Mouse (Mus musculus) liver, adult 2 months (tissue): Measurements from ENCODE around the gene Mical2. TPM values are rescaled to one million over a fixed set of nuclear protein-coding genes. Genes with fewer than 3 reads are reported as not detected.

Experiments used
- DNase-seq: peaks from one replicate; pipeline ENCODE4 v3.0.0-alpha.2; 2011; ENCODE audit warnings: low read depth, low spot score; ENCODE audit errors: extremely low read depth
- H3K27ac ChIP-seq: fragments of 200-500 bp; replicated peaks from 2 replicates; pipeline ENCODE4 v1.5.1; 2012; ENCODE audit warnings: low read depth, mild to moderate bottlenecking, control low read depth, inconsistent platforms, low read length; ENCODE audit not compliant: insufficient read depth
- H3K27me3 ChIP-seq: fragments of 200-500 bp; 2 replicates; pipeline ENCODE4 v1.6.1; 2012; ENCODE audit warnings: mild to moderate bottlenecking, moderate library complexity, low read length, inconsistent platforms; ENCODE audit not compliant: control insufficient read depth, insufficient read depth
- H3K36me3 ChIP-seq: fragments of 200-500 bp; 2 replicates; pipeline ENCODE4 v1.6.1; 2012; ENCODE audit warnings: low read length, inconsistent platforms; ENCODE audit not compliant: control insufficient read depth, insufficient read depth
- H3K4me1 ChIP-seq: fragments of 200-500 bp; 2 replicates; pipeline ENCODE4 v1.6.1; 2011; ENCODE audit warnings: low read length; ENCODE audit not compliant: control insufficient read depth, insufficient read depth
- H3K4me3 ChIP-seq: fragments of 200-500 bp; 2 replicates; pipeline ENCODE4 v1.5.1; 2011; ENCODE audit warnings: low read depth, mild to moderate bottlenecking, control low read depth, low read length, moderate library complexity; ENCODE audit not compliant: insufficient read depth
- H3K79me2 ChIP-seq: fragments of 200-500 bp; 2 replicates; pipeline ENCODE4 v1.6.1; 2012; ENCODE audit warnings: inconsistent platforms, mild to moderate bottlenecking, low read length, moderate library complexity; ENCODE audit not compliant: control insufficient read depth, insufficient read depth
- H3K9ac ChIP-seq: fragments of 200-500 bp; 2 replicates; pipeline ENCODE4 v1.6.1; 2012; ENCODE audit warnings: low read depth, mild to moderate bottlenecking, control low read depth, inconsistent platforms, low read length
- CTCF ChIP-seq: fragments of 200-500 bp; IDR thresholded peaks from 2 replicates; pipeline ENCODE4 v1.5.1; 2011; ENCODE audit warnings: low read depth, low read length, control low read depth
- POLR2A ChIP-seq: fragments of 200-500 bp; IDR thresholded peaks from 2 replicates; pipeline ENCODE4 v1.6.1; 2011; ENCODE audit warnings: low read length, control low read depth; ENCODE audit not compliant: insufficient read depth; ENCODE audit errors: extremely low read depth
- WGBS: fragments of 180-500 bp; shearing (Covaris S2); methylation state at CpG from one replicate; pipeline ENCODE4 v1.1.7; 2018; 5-methylcytosine and 5-hydroxymethylcytosine counted together
- polyA plus RNA-seq: library from polyadenylated mRNA; depleted of rRNA; stranded (reverse); fragments of >200 nt; gene quantifications from 2 replicates; pipeline ENCODE4 v1.2.3, GENCODE M21; 2012
- total RNA-seq: library from RNA; depleted of rRNA; stranded (reverse); fragments of >200 nt; gene quantifications from 2 replicates; pipeline ENCODE4 v1.2.3, GENCODE M21; 2014

Gene Mical2
- total and polyA plus RNA-seq, 2 experiments = 4.1 to 6.9 TPM

- no peak for TF ChIP-seq CTCF
- TF ChIP-seq POLR2A = no peak
- DNase-seq = no peak
- no peak overlapping the region for H3K9ac ChIP-seq
- 67% methylated on average over 5 of the region's 5 CpGs for WGBS
- no peaks in the 10 kb centered on the region for H3K36me3 ChIP-seq
- no peaks in the 10 kb centered on the region for H3K27me3 ChIP-seq
- H3K4me3 ChIP-seq = no peak overlapping the region
- no peaks in the 10 kb centered on the region for H3K79me2 ChIP-seq
- H3K27ac ChIP-seq = no peak overlapping the region
- peaks cover 25% of the 10 kb centered on the region for H3K4me1 ChIP-seq
Observed at GRCm38 (mm10) chr7:112194286-112194685, 31.4 kb upstream of the Mical2 start.

GRCm38 (mm10) chr7:112197461-112197860 lies 28.2 kb upstream of the Mical2 start:
- Histone ChIP-seq H3K27ac (peak overlapping the region; percentile 45), H3K4me3 (no peak overlapping the region), H3K4me1 (peaks cover 22% of the 10 kb centered on the region), H3K36me3 (no peaks in the 10 kb centered on the region), H3K27me3 (no peaks in the 10 kb centered on the region), H3K9ac (no peak overlapping the region), H3K79me2 (no peaks in the 10 kb centered on the region)
- 21% methylated on average over 8 of the region's 8 CpGs for WGBS
- DNase-seq = peak; percentile 95
- no peak for TF ChIP-seq POLR2A
- TF ChIP-seq CTCF = no peak

GRCm38 (mm10) chr7:112199343-112199742 lies 26.3 kb upstream of the Mical2 start:
- Histone ChIP-seq H3K36me3 (no peaks in the 10 kb centered on the region), H3K9ac (no peak overlapping the region), H3K27ac (no peak overlapping the region), H3K79me2 (no peaks in the 10 kb centered on the region), H3K4me3 (no peak overlapping the region), H3K4me1 (peaks cover 16% of the 10 kb centered on the region), H3K27me3 (no peaks in the 10 kb centered on the region)
- no peak for TF ChIP-seq POLR2A
- no peak for TF ChIP-seq CTCF
- WGBS = 91% methylated on average over 3 of the region's 3 CpGs
- DNase-seq = no peak

- H3K9ac ChIP-seq = no peak overlapping the region
- TF ChIP-seq POLR2A (no peak), CTCF (no peak)
- no peaks in the 10 kb centered on the region for H3K36me3 ChIP-seq
- peaks cover 18% of the 10 kb centered on the region for H3K4me1 ChIP-seq
- no peaks in the 10 kb centered on the region for H3K79me2 ChIP-seq
- no peaks in the 10 kb centered on the region for H3K27me3 ChIP-seq
- no peak overlapping the region for H3K4me3 ChIP-seq
- WGBS = 88% methylated on average over 4 of the region's 4 CpGs
- DNase-seq = no peak
- no peak overlapping the region for H3K27ac ChIP-seq
Observed at GRCm38 (mm10) chr7:112200761-112201160, 24.9 kb upstream of the Mical2 start.

GRCm38 (mm10) chr7:112202194-112202593 lies 23.5 kb upstream of the Mical2 start:
- H3K27ac ChIP-seq = no peak overlapping the region
- H3K27me3 ChIP-seq = no peaks in the 10 kb centered on the region
- DNase-seq = peak; percentile 72
- H3K36me3 ChIP-seq = no peaks in the 10 kb centered on the region
- WGBS = 18% methylated on average over 4 of the region's 4 CpGs
- H3K9ac ChIP-seq = no peak overlapping the region
- H3K4me3 ChIP-seq = no peak overlapping the region
- TF ChIP-seq CTCF = no peak
- H3K4me1 ChIP-seq = peaks cover 14% of the 10 kb centered on the region
- H3K79me2 ChIP-seq = no peaks in the 10 kb centered on the region

- Histone ChIP-seq H3K4me1 (peaks cover 17% of the 10 kb centered on the region), H3K36me3 (no peaks in the 10 kb centered on the region), H3K9ac (no peak overlapping the region), H3K4me3 (no peak overlapping the region), H3K79me2 (no peaks in the 10 kb centered on the region), H3K27ac (no peak overlapping the region), H3K27me3 (no peaks in the 10 kb centered on the region)
- no peak for TF ChIP-seq CTCF
- TF ChIP-seq POLR2A = no peak
- no peak for DNase-seq
- 90% methylated on average over 5 of the region's 5 CpGs for WGBS
Observed at GRCm38 (mm10) chr7:112202843-112203242, 22.8 kb upstream of the Mical2 start.
